Mouse (Mus musculus): ENCODE measurements around the gene Pigp. TPM values are rescaled to one million over a fixed set of nuclear protein-coding genes. Genes with fewer than 3 reads are reported as not detected.

Pigp gene
- polyA plus RNA-seq, 1 experiment from 2014 or later, result 126 TPM

DNA sequence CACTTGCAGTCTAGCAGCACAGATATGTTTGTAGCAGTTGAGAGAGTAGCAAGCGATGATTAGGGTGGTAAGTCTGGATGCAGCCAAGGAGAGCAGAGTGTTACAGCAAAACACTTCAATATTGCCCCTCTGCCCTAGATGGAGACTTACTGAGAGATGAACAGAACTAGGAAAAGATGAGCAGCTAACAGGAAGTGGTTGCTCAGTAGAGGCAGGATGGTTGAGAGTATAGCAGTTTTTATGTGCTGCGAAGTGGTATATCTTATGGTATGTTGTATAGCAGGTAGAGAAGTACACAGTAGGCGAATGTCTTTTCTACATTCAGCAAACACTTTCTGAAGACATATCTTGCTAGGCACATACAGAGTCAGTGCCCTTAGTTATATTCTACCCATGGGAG, 11.6 kb upstream of the Pigp start:
- Histone ChIP-seq H3K27me3 (no peaks in the 10 kb centered on the region), H3K27ac (no peak overlapping the region), H3K4me2 (no peak overlapping the region), H3K36me3 (ENCODE audit: poor library complexity, severe bottlenecking) (peaks cover 4% of the 10 kb centered on the region; the same call in 1 of the 2 replicates), H3K9me3 (replicated peaks) (no peaks in the 10 kb centered on the region), H3K9ac (no peak overlapping the region), H3K4me1 (peaks cover 8% of the 10 kb centered on the region; the same call in 1 of the 2 replicates), H3K4me3 (no peak overlapping the region)
- ATAC-seq, result no peak
- WGBS, result 98% methylated on average over 3 of the region's 3 CpGs

DNA sequence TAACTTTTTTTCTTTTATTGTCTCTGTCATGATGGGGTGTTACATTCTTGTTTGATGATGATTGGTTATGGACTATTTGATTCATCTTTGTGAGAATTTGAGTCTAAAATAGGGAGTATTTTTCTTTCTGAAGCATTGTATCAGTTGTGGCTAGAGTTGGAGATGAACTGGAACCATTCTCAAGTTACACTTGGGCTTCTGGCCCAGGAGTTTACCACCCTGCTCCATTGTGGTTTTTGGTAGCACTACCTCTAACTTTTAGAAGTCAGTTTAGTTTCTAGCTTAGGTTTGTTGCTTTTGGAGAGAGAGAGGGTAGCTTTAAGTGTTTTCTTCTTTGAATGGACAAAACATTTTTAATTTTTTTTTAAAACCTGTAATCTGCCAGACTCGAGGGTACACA, 7.7 kb upstream of the Pigp start:
- H3K36me3 ChIP-seq (ENCODE audit: poor library complexity, severe bottlenecking), result no peaks in the 10 kb centered on the region
- H3K4me3 ChIP-seq, result no peak overlapping the region
- no peak overlapping the region for H3K4me2 ChIP-seq
- H3K27me3 ChIP-seq, result no peaks in the 10 kb centered on the region
- no peak overlapping the region for H3K27ac ChIP-seq
- H3K9ac ChIP-seq, result no peak overlapping the region
- ATAC-seq, result no peak
- peaks cover 10% of the 10 kb centered on the region for H3K4me1 ChIP-seq
- WGBS, result 78% methylated on average over 1 of the region's 1 CpGs
- no peaks in the 10 kb centered on the region for H3K9me3 ChIP-seq (replicated peaks)

GRCm38 (mm10) chr16:94370915-94371300, 734 bp downstream of the Pigp start:
- WGBS, result 0% methylated on average over 42 of the region's 43 CpGs
- H3K4me3 ChIP-seq, result peak overlapping the region; percentile 88
- no peaks in the 10 kb centered on the region for H3K27me3 ChIP-seq
- H3K27ac ChIP-seq, result peak overlapping the region; percentile 99
- ATAC-seq, result peak; percentile 69
- peaks cover 41% of the 10 kb centered on the region for H3K4me1 ChIP-seq
- H3K36me3 ChIP-seq (ENCODE audit: poor library complexity, severe bottlenecking), result no peaks in the 10 kb centered on the region
- H3K9ac ChIP-seq, result peak overlapping the region; percentile 99
- H3K9me3 ChIP-seq (replicated peaks), result no peaks in the 10 kb centered on the region
- H3K4me2 ChIP-seq, result peak overlapping the region; percentile 74

DNA sequence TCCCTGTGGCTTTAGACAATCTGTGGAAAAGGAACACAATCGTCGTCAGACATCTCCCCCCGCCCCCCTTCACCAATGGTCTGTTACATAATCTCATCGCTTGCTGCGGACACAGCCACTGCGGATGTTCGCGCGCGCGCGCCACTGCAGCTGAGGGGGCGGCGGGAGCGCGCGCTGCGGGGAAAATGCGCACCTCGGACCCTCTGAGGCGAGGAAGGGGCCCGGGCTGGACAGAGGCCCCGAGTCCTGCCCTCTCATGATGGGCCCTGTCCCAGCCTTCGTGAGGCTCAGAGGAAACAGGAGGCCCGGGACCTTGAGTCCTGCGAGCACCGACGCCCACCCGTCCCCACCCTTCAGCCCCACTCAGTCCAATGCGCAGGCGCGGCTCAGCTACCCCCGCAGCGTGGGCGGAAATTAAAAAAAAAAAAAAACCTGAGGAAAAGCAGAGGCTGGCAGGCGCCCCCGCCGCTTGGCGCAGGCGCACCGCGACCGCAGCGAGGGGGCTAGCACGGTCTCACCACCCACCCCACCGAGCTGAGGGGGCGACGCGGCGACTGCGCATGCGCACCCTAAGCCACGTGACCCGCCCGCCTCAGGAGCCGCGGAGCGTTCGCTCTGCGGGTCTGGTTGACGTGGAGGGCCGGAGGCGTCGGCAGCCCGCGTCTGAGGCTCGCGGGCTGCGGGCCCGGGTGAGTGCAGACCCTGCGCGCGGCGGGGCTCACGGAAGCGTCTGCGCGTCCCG, 1.3 kb downstream of the Pigp start, which contains the start of gene Ttc3:
TSS of gene Ttc3 (plus strand) at position 446 of the 742 bp plus-strand sequence.
- H3K4me3 ChIP-seq, result peak within 1 kb of the TSS; percentile 88
- peak; percentile 80 for ATAC-seq
- H3K9me3 ChIP-seq (replicated peaks), result no peaks in the 10 kb centered on the region
- H3K36me3 ChIP-seq (ENCODE audit: poor library complexity, severe bottlenecking), result no peaks in the 10 kb centered on the region
- peak within 1 kb of the TSS; percentile 99 for H3K9ac ChIP-seq
- H3K4me1 ChIP-seq, result peaks cover 41% of the 10 kb centered on the region
- no peaks in the 10 kb centered on the region for H3K27me3 ChIP-seq
- WGBS, result under 1% methylated on average over 70 of the region's 79 CpGs
- H3K27ac ChIP-seq, result peak within 1 kb of the TSS; percentile 99
- peak within 1 kb of the TSS; percentile 74 for H3K4me2 ChIP-seq

DNA sequence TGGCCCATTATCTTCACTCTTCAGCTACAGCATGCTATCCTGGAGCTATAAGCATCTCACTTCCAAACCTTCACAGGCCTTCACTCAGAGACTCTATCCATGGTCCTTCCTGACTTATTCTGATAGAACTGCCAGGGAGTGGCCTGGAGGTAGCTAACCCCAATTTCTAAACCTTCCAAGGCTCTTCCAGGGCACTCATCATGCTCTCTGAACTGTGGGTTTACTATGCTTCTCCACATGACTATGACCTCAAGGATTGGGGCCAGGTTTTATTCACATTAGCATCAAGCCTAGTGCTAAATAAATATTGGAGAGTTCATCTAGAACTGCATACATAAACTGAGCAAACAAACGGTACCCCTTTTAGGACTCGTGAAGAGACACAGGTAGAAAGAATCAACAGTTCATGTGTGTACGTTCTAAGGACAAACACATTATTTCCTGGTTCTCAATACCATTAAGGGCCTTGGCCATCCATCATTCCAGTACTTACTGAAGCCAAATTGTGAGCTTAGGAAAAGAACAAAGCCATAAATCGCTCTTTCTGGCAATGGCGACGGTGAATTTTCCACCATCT, 2.0 kb downstream of the Pigp start:
- ATAC-seq, result no peak
- Histone ChIP-seq H3K36me3 (ENCODE audit: poor library complexity, severe bottlenecking) (no peaks in the 10 kb centered on the region), H3K4me3 (peak overlapping the region; percentile 88), H3K27me3 (no peaks in the 10 kb centered on the region), H3K4me1 (peaks cover 38% of the 10 kb centered on the region), H3K27ac (peak overlapping the region; percentile 99), H3K4me2 (peak overlapping the region; percentile 74), H3K9ac (peak overlapping the region; percentile 99), H3K9me3 (replicated peaks) (no peaks in the 10 kb centered on the region)
- 5% methylated on average over 6 of the region's 6 CpGs for WGBS

- Histone ChIP-seq H3K9me3 (replicated peaks) (no peaks in the 10 kb centered on the region), H3K9ac (no peak overlapping the region), H3K27me3 (no peaks in the 10 kb centered on the region), H3K4me2 (no peak overlapping the region), H3K27ac (no peak overlapping the region), H3K4me1 (peaks cover 23% of the 10 kb centered on the region), H3K4me3 (no peak overlapping the region), H3K36me3 (ENCODE audit: poor library complexity, severe bottlenecking) (peaks cover 4% of the 10 kb centered on the region; the same call in 1 of the 2 replicates)
- 91% methylated on average over 3 of the region's 3 CpGs for WGBS
- ATAC-seq, result no peak
These were observed 6.2 kb downstream of the Pigp start for GRCm38 (mm10) chr16:94365435-94365834.

- Histone ChIP-seq H3K27ac (no peak overlapping the region), H3K9ac (no peak overlapping the region), H3K36me3 (ENCODE audit: poor library complexity, severe bottlenecking) (peaks cover 4% of the 10 kb centered on the region; the same call in 1 of the 2 replicates), H3K9me3 (replicated peaks) (no peaks in the 10 kb centered on the region), H3K27me3 (no peaks in the 10 kb centered on the region), H3K4me3 (no peak overlapping the region), H3K4me2 (no peak overlapping the region), H3K4me1 (peaks cover 14% of the 10 kb centered on the region)
- no peak for ATAC-seq
- WGBS, result 93% methylated on average over 4 of the region's 4 CpGs
These were observed 7.8 kb downstream of the Pigp start for GRCm38 (mm10) chr16:94363814-94364213.

GRCm38 (mm10) chr16:94362174-94362873, 9.3 kb downstream of the Pigp start:
- Histone ChIP-seq H3K9me3 (replicated peaks) (no peaks in the 10 kb centered on the region), H3K36me3 (ENCODE audit: poor library complexity, severe bottlenecking) (peaks cover 4% of the 10 kb centered on the region; the same call in 1 of the 2 replicates), H3K27ac (no peak overlapping the region; the same call in 1 of the 2 replicates), H3K27me3 (no peaks in the 10 kb centered on the region), H3K4me3 (no peak overlapping the region), H3K9ac (no peak overlapping the region; the same call in 1 of the 2 replicates), H3K4me1 (peaks cover 7% of the 10 kb centered on the region), H3K4me2 (no peak overlapping the region)
- ATAC-seq, result peak; percentile 71; the same call in 1 of the 2 replicates
- 47% methylated on average over 10 of the region's 10 CpGs for WGBS

- peaks cover 4% of the 10 kb centered on the region; the same call in 1 of the 2 replicates for H3K36me3 ChIP-seq (ENCODE audit: poor library complexity, severe bottlenecking)
- H3K4me2 ChIP-seq, result no peak overlapping the region
- H3K27me3 ChIP-seq, result no peaks in the 10 kb centered on the region
- no peak overlapping the region for H3K27ac ChIP-seq
- no peaks in the 10 kb centered on the region for H3K9me3 ChIP-seq (replicated peaks)
- H3K4me1 ChIP-seq, result peaks cover 7% of the 10 kb centered on the region
- no peak for ATAC-seq
- no peak overlapping the region for H3K4me3 ChIP-seq
- whole genome bisulfite sequencing, result 91% methylated on average over 13 of the region's 13 CpGs
- no peak overlapping the region for H3K9ac ChIP-seq
These were observed 10.9 kb downstream of the Pigp start for GRCm38 (mm10) chr16:94360578-94361350.

GRCm38 (mm10) chr16:94358091-94358490, 13.6 kb downstream of the Pigp start:
- H3K4me3 ChIP-seq, result no peak overlapping the region
- no peaks in the 10 kb centered on the region for H3K9me3 ChIP-seq (replicated peaks)
- H3K36me3 ChIP-seq (ENCODE audit: poor library complexity, severe bottlenecking), result no peaks in the 10 kb centered on the region
- no peak overlapping the region for H3K4me2 ChIP-seq
- H3K4me1 ChIP-seq, result peaks cover 7% of the 10 kb centered on the region
- H3K27ac ChIP-seq, result no peak overlapping the region
- 88% methylated on average over 3 of the region's 3 CpGs for WGBS
- no peaks in the 10 kb centered on the region for H3K27me3 ChIP-seq
- no peak overlapping the region for H3K9ac ChIP-seq
- ATAC-seq, result no peak

DNA sequence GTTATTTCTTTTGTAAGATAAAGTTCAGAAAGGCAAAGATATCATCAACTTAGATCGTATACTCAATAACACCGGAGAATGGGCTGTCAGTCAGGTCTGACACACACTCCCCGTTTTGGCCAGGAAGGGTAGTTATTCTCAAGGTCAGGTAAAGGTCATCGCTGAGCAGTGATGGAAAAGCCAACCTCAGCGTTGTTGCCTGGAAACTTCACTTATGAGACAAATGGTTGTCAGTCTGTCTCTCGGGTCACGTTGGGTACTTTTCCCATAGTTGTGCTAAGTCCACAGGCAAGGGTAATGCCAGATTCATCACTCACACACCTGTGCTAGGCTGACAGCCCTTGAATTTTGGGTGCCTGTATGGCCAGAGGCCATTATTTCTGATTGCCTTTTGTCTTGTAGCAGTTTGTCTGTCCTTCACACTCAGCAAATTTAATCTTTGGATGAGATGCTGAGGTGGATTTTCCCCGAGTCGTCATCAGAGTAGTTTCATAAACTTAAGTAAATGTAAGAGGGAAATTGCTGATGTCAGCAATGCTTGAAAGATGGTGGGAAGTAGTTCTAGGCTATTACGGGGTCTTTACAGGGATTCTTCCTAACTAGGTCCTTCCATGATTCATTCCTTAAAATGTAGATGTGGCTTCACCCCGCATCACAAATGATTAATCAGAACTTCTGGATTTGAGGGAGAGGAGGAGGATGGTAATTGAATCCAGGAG, 14.7 kb downstream of the Pigp start:
- Histone ChIP-seq H3K4me2 (no peak overlapping the region), H3K4me1 (peaks cover 2% of the 10 kb centered on the region), H3K27ac (no peak overlapping the region), H3K36me3 (ENCODE audit: poor library complexity, severe bottlenecking) (no peaks in the 10 kb centered on the region), H3K9me3 (replicated peaks) (no peaks in the 10 kb centered on the region), H3K9ac (no peak overlapping the region), H3K4me3 (no peak overlapping the region), H3K27me3 (no peaks in the 10 kb centered on the region)
- ATAC-seq, result no peak
- WGBS, result 89% methylated on average over 11 of the region's 11 CpGs

Measured in forebrain, embryonic 13.5 days (tissue).